Mouse (Mus musculus) macrophage (primary cell): ENCODE data around the gene Rhox10. TPM values are rescaled to one million over a fixed set of nuclear protein-coding genes. Genes with fewer than 3 reads are reported as not detected.
"Not testable (repeated sequence)": the region's sequence is repeated elsewhere in the genome, so short reads cannot be mapped to it uniquely, and the experiment has no call there.

Source experiments
- H3K27ac ChIP-seq: fragments of 350-480 bp; formaldehyde crosslinking; 2 replicates; pipeline ENCODE4 v1.9.0; 2021
- H3K36me3 ChIP-seq: fragments of 350-480 bp; formaldehyde crosslinking; 2 replicates; pipeline ENCODE4 v1.9.0; 2021; ENCODE audit errors: inconsistent target
- H3K4me3 ChIP-seq: fragments of 350-480 bp; formaldehyde crosslinking; 2 replicates; pipeline ENCODE4 v1.9.0; 2021; ENCODE audit errors: inconsistent target
- H3K79me2 ChIP-seq: fragments of 350-480 bp; formaldehyde crosslinking; 2 replicates; pipeline ENCODE4 v1.9.0; 2021; ENCODE audit errors: inconsistent target
- WGBS: methylation state at CpG from one replicate; pipeline ENCODE4 v1.1.7; 2026; ENCODE audit warnings: inconsistent platforms; ENCODE audit not compliant: missing documents; 5-methylcytosine and 5-hydroxymethylcytosine counted together
- polyA plus RNA-seq: library from polyadenylated mRNA; stranded (reverse); fragments of 250-400 nt; gene quantifications from 3 replicates; pipeline ENCODE4 v1.2.4, GENCODE M21; 2018; ENCODE audit warnings: inconsistent platforms
- total RNA-seq, 78 experiments: library from RNA; depleted of rRNA; stranded (reverse); fragments of 250-400 nt; gene quantifications; 1 replicate in 9 of 78; 2 replicates in 24 of 78; 3 replicates in 43 of 78; 4 replicates in 2 of 78; pipeline ENCODE4 v1.2.4; 2018; ENCODE audit warnings: inconsistent platforms in 56 of 78

Rhox10 gene
- not detected for total RNA-seq (2018; cell fraction: chromatin; rRNA removed)
- not detected for total RNA-seq (2018; cell fraction: cytosol; rRNA removed)
- total RNA-seq (2018; cell fraction: nucleus; rRNA removed) = not detected
- polyA plus RNA-seq = not detected in 3 replicates

DNA sequence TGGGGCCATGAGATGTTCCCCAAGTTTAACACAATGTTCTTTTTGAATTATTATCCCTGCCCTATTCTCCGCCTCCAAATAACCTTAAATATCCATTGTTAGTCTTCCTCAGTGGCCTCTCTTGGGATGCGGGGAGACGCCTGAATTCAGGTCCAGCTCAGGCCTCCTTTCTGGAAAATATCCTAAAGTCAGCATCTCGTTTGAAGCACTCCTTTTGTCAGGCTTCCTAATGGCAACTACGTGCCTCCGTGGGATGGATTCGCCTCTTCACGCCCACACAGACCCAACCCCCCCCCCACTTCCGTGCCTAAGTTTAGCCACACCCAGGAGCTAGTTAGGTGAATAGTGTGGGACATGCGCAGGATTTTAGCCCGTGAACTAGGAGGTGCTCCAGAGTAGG lies at the start of gene Rhox10:
Rhox10 (plus strand) TSS at position 301 of the 400 bp plus-strand sequence.
- Histone ChIP-seq H3K4me3 (no peak within 1 kb of the TSS), H3K79me2 (no peaks in the 10 kb centered on the region), H3K27ac (no peak within 1 kb of the TSS), H3K36me3 (no peaks in the 10 kb centered on the region)
- 78% methylated on average over 11 of the region's 11 CpGs for WGBS

DNA sequence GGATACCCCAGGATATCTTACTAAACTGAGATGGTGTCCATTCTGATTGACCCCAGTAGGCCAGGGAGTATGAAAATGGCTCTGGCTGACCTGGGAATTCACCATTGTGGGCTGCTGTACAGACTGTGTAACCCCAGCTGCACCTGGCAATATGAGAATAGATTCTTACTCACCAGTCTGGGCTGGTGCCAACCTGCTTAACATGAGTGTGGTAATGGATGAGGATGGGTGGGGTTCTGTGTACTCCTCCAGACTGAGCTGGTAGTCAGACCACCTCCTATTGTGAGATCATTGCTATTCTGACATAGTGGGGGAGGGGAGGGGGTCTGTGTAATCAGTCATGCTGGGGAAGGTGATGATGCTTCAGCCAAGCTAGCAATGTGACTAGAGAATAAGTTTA lies 47.7 kb upstream of the Rhox10 start, which contains the start of gene Btg1-ps1:
Btg1-ps1 (minus strand) TSS at position 219 of the 400 bp plus-strand sequence.
- H3K4me3 ChIP-seq, H3K27ac ChIP-seq, H3K79me2 ChIP-seq, H3K36me3 ChIP-seq: not testable (repeated sequence)

GRCm38 (mm10) chrX:38033841-38034240 lies 32.4 kb upstream of the Rhox10 start:
- WGBS = 83% methylated on average over 2 of the region's 2 CpGs
- H3K4me3 ChIP-seq = no peak overlapping the region
- no peaks in the 10 kb centered on the region for H3K36me3 ChIP-seq
- no peak overlapping the region for H3K27ac ChIP-seq
- no peaks in the 10 kb centered on the region for H3K79me2 ChIP-seq

DNA sequence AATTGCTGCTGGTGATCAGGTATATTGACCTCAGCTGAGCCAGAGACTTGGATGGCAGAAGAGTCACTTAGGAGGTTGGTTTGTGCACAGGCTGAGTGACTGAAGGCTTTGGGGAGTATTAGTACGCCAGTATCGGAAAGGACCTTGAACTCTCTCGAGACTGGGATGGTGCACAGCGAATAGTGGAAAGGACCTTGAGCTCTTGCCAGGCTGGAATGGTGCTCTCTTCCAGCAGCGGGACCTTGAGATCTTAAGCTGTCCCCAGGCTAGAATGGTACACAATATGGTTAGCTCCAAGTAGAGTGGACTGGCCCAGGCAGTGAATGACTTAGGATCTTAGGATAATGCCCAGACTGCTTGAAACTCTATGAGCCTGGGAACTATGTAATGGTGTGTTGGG lies 26.6 kb upstream of the Rhox10 start:
- no peaks in the 10 kb centered on the region for H3K79me2 ChIP-seq

GRCm38 (mm10) chrX:38043014-38043413 lies 23.3 kb upstream of the Rhox10 start, which contains the start of gene Btg1-ps2:
Gene Btg1-ps2, minus strand, starts transcription at chrX:38043114.
- not testable (repeated sequence) for H3K79me2 ChIP-seq, H3K4me3 ChIP-seq, H3K36me3 ChIP-seq, H3K27ac ChIP-seq

More for the DNA sequence above, 26.6 kb upstream of the Rhox10 start:
- no peak overlapping the region for H3K27ac ChIP-seq
- no peak overlapping the region for H3K4me3 ChIP-seq
- WGBS = 100% methylated on average over 4 of the region's 5 CpGs
- no peaks in the 10 kb centered on the region for H3K36me3 ChIP-seq

GRCm38 (mm10) chrX:38061544-38061943 lies 4.7 kb upstream of the Rhox10 start:
- no peaks in the 10 kb centered on the region for H3K79me2 ChIP-seq
- WGBS = 0% methylated on average over 1 of the region's 1 CpGs
- no peak overlapping the region for H3K27ac ChIP-seq
- H3K36me3 ChIP-seq = no peaks in the 10 kb centered on the region
- no peak overlapping the region for H3K4me3 ChIP-seq

- WGBS = 28% methylated on average over 12 of the region's 12 CpGs
- Histone ChIP-seq H3K4me3 (no peak overlapping the region), H3K79me2 (no peaks in the 10 kb centered on the region), H3K27ac (no peak overlapping the region), H3K36me3 (no peaks in the 10 kb centered on the region)
Observed at GRCm38 (mm10) chrX:38084226-38084625, 18.0 kb downstream of the Rhox10 start.

- WGBS = 85% methylated on average over 9 of the region's 9 CpGs
- Histone ChIP-seq H3K27ac (no peak within 1 kb of the TSS), H3K79me2 (no peaks in the 10 kb centered on the region), H3K4me3 (no peak within 1 kb of the TSS), H3K36me3 (no peaks in the 10 kb centered on the region)
Observed at GRCm38 (mm10) chrX:38085041-38085440, 18.8 kb downstream of the Rhox10 start, which contains the start of gene Rhox11. Gene Rhox11, minus strand, starts transcription at chrX:38085141.

GRCm38 (mm10) chrX:38110807-38111206 lies 44.5 kb downstream of the Rhox10 start, which contains the start of gene Rhox12:
Gene Rhox12, minus strand, starts transcription at chrX:38110907.
- WGBS = 86% methylated on average over 4 of the region's 4 CpGs
- H3K4me3 ChIP-seq = no peak within 1 kb of the TSS
- no peak within 1 kb of the TSS for H3K27ac ChIP-seq
- H3K36me3 ChIP-seq = no peaks in the 10 kb centered on the region
- no peaks in the 10 kb centered on the region for H3K79me2 ChIP-seq

- 97% methylated on average over 17 of the region's 20 CpGs for WGBS
- Histone ChIP-seq H3K27ac (no peak within 1 kb of the TSS), H3K4me3 (no peak within 1 kb of the TSS), H3K36me3 (no peaks in the 10 kb centered on the region), H3K79me2 (no peaks in the 10 kb centered on the region)
Observed at GRCm38 (mm10) chrX:38120982-38121381, 54.7 kb downstream of the Rhox10 start, which contains the start of gene Rhox13. Gene Rhox13, plus strand, starts transcription at chrX:38121219.

Other genes with a start within 250 kb of the Rhox10 start
- gene Rhox6, start 239.6 kb upstream of the Rhox10 start, polyA plus RNA-seq = not detected in 3 replicates
- gene Rhox7a, start 234.8 kb upstream of the Rhox10 start, polyA plus RNA-seq = not detected in 3 replicates
- not detected in 3 replicates for gene Rhox8, start 187.5 kb upstream of the Rhox10 start, polyA plus RNA-seq
- not detected in 3 replicates for gene Rhox7b, start 169.2 kb upstream of the Rhox10 start, polyA plus RNA-seq
- gene Rhox9, start 164.7 kb upstream of the Rhox10 start, polyA plus RNA-seq = not detected in 3 replicates
- gene Btg1-ps1, start 47.7 kb upstream of the Rhox10 start, polyA plus RNA-seq = not detected in 3 replicates
- gene Btg1-ps2, start 23.4 kb upstream of the Rhox10 start, polyA plus RNA-seq = not detected in 3 replicates
- not detected in 3 replicates for gene Rhox11, start 18.7 kb downstream of the Rhox10 start, polyA plus RNA-seq
- not detected in 3 replicates for gene Rhox12, start 44.4 kb downstream of the Rhox10 start, polyA plus RNA-seq
- not detected in 3 replicates for gene Rhox13, start 54.7 kb downstream of the Rhox10 start, polyA plus RNA-seq
- gene Zbtb33, start 123.3 kb downstream of the Rhox10 start, polyA plus RNA-seq = 9.7 to 12.2 TPM (median 10.6 TPM) in 3 replicates
- not detected in 3 replicates for gene Tmem255a, start 186.0 kb downstream of the Rhox10 start, polyA plus RNA-seq
- gene Atp1b4, start 249.7 kb downstream of the Rhox10 start, polyA plus RNA-seq = not detected in 3 replicates